Mouse (Mus musculus) MEL (cell line): ENCODE data around the gene Vps26b.

Experiments
- CTCF ChIP-seq, 3 experiments: IDR thresholded peaks in 2 of 3; conservative IDR thresholded peaks in 1 of 3; 2 replicates each; pipeline ENCODE4 v1.5.1; 2011 to 2012; ENCODE audit warnings: low read length in 3 of 3, low read depth in 2 of 3, mild to moderate bottlenecking in 2 of 3, improper control_type of control experiment in 1 of 3, inconsistent platforms in 1 of 3, mixed read lengths in 1 of 3, moderate library complexity in 1 of 3; ENCODE audit not compliant: control insufficient read depth in 1 of 3, insufficient read depth in 1 of 3, poor library complexity in 1 of 3, severe bottlenecking in 1 of 3
- ELF1 ChIP-seq: IDR thresholded peaks from 2 replicates; pipeline ENCODE4 v1.6.1; 2014; ENCODE audit warnings: low read depth, mild to moderate bottlenecking, inconsistent platforms, low read length, improper control_type of control experiment, moderate library complexity
- EP300 ChIP-seq, 2 experiments: IDR thresholded peaks; 2 replicates each; pipeline ENCODE4 v1.6.1; 2011; ENCODE audit warnings: improper control_type of control experiment in 2 of 2, low read length in 2 of 2, low read depth in 1 of 2, mild to moderate bottlenecking in 1 of 2
- ETS1 ChIP-seq: IDR thresholded peaks from 2 replicates; pipeline ENCODE4 v1.6.1; 2012; ENCODE audit warnings: low read depth, mild to moderate bottlenecking, inconsistent platforms, low read length, improper control_type of control experiment, moderate library complexity
- JUND ChIP-seq: IDR thresholded peaks from 2 replicates; pipeline ENCODE4 v1.6.1; 2011; ENCODE audit warnings: low read depth, mild to moderate bottlenecking, improper control_type of control experiment, low read length
- MAX ChIP-seq: IDR thresholded peaks from 2 replicates; pipeline ENCODE4 v1.6.1; 2011; ENCODE audit warnings: low read length, improper control_type of control experiment
- MXI1 ChIP-seq: IDR thresholded peaks from 2 replicates; pipeline ENCODE4 v1.6.1; 2011; ENCODE audit warnings: mild to moderate bottlenecking, low read depth, low read length, improper control_type of control experiment
- NRF1 ChIP-seq: IDR thresholded peaks from 2 replicates; pipeline ENCODE4 v1.6.1; 2014; ENCODE audit warnings: low read depth, mild to moderate bottlenecking, inconsistent platforms, low read length, improper control_type of control experiment, moderate library complexity; ENCODE audit not compliant: poor library complexity, insufficient read depth, severe bottlenecking
- POLR2A ChIP-seq, 2 experiments: IDR thresholded peaks; 2 replicates each; pipeline ENCODE4 v1.6.1; 2011 to 2012; ENCODE audit warnings: low read length in 2 of 2, mild to moderate bottlenecking in 2 of 2, control low read depth in 1 of 2, improper control_type of control experiment in 1 of 2, low read depth in 1 of 2, moderate library complexity in 1 of 2; ENCODE audit not compliant: control insufficient read depth in 1 of 2, insufficient read depth in 1 of 2, poor library complexity in 1 of 2
- POLR2AphosphoS2 ChIP-seq: IDR thresholded peaks from 2 replicates; pipeline ENCODE4 v1.6.1; 2011; ENCODE audit warnings: low read length, improper control_type of control experiment
- POLR2AphosphoS5 ChIP-seq: IDR thresholded peaks from 2 replicates; pipeline ENCODE4 v1.6.1; 2012; ENCODE audit warnings: low read depth, borderline replicate concordance, mild to moderate bottlenecking, inconsistent platforms, low read length, moderate library complexity, mixed read lengths
- RCOR1 ChIP-seq: IDR thresholded peaks from 2 replicates; pipeline ENCODE4 v1.6.1; 2012; ENCODE audit warnings: low read depth, mild to moderate bottlenecking, inconsistent platforms, low read length, improper control_type of control experiment
- TCF12 ChIP-seq: IDR thresholded peaks from 2 replicates; pipeline ENCODE4 v1.6.1; 2014; ENCODE audit warnings: low read depth, mild to moderate bottlenecking, inconsistent platforms, low read length, improper control_type of control experiment, moderate library complexity
- UBTF ChIP-seq: IDR thresholded peaks from 2 replicates; pipeline ENCODE4 v1.6.1; 2012; ENCODE audit warnings: low read depth, mild to moderate bottlenecking, inconsistent platforms, low read length, improper control_type of control experiment, moderate library complexity, borderline replicate concordance; ENCODE audit not compliant: insufficient read depth

- no peak for TF ChIP-seq ETS1
- TF ChIP-seq NRF1 = no peak
- no peak for TF ChIP-seq MAX
- TF ChIP-seq CTCF (IDR thresholded peaks at IDR 0.05 in 2 of 3, conservative IDR thresholded peaks at IDR 0.05 in 1 of 3; ENCODE audit: control insufficient read depth in 1 of 3, insufficient read depth in 1 of 3, low read depth in 2 of 3, low read length in 3 of 3, poor library complexity in 1 of 3, severe bottlenecking in 1 of 3) = no peak
- no peak for TF ChIP-seq JUND
- no peak for TF ChIP-seq POLR2A (IDR thresholded peaks at IDR 0.05; ENCODE audit: control insufficient read depth in 1 of 2, insufficient read depth in 1 of 2, low read depth in 1 of 2, low read length in 2 of 2, poor library complexity in 1 of 2)
- TF ChIP-seq MXI1 = no peak
- no peak for TF ChIP-seq POLR2AphosphoS2
- TF ChIP-seq POLR2AphosphoS5 = no peak
- no peak for TF ChIP-seq EP300 (IDR thresholded peaks at IDR 0.05; ENCODE audit: low read depth in 1 of 2, low read length in 2 of 2)
- no peak for TF ChIP-seq TCF12
- TF ChIP-seq ELF1 = no peak
- no peak for TF ChIP-seq RCOR1
- no peak for TF ChIP-seq UBTF
These were observed 23.9 kb downstream of the Vps26b start for GRCm38 (mm10) chr9:27005933-27006332.
